Mouse (Mus musculus) cerebellum, adult 2 months (tissue): ENCODE results near the gene Aldh3a2. TPM values are rescaled to one million over a fixed set of nuclear protein-coding genes. Genes with fewer than 3 reads are reported as not detected.

ENCODE experiments used
- DNase-seq, 2 experiments: peaks; one replicate each; pipeline ENCODE4 v3.0.0; 2021
- H3K27ac ChIP-seq: fragments of 200-500 bp; 2 replicates; pipeline ENCODE4 v1.5.1; 2012; ENCODE audit warnings: low read length, control low read depth, inconsistent platforms; ENCODE audit not compliant: insufficient read depth
- H3K27me3 ChIP-seq: fragments of 200-500 bp; 2 replicates; pipeline ENCODE4 v1.6.1; 2012; ENCODE audit warnings: inconsistent platforms, mild to moderate bottlenecking, low read length, moderate library complexity; ENCODE audit not compliant: control insufficient read depth, insufficient read depth
- H3K4me1 ChIP-seq: fragments of 200-500 bp; 2 replicates; pipeline ENCODE4 v1.6.1; 2011; ENCODE audit warnings: low read length; ENCODE audit not compliant: control insufficient read depth, insufficient read depth
- H3K4me3 ChIP-seq: fragments of 200-500 bp; replicated peaks from 2 replicates; pipeline ENCODE3; 2011; ENCODE audit warnings: mild to moderate bottlenecking, low read depth, low read length, control low read depth; ENCODE audit not compliant: insufficient read depth
- CTCF ChIP-seq: fragments of 200-500 bp; IDR thresholded peaks from 2 replicates; pipeline ENCODE4 v1.5.1; 2011; ENCODE audit warnings: low read depth, mild to moderate bottlenecking, control low read depth, low read length, moderate library complexity, borderline replicate concordance; ENCODE audit not compliant: insufficient read depth
- POLR2A ChIP-seq: fragments of 200-500 bp; IDR thresholded peaks from 2 replicates; pipeline ENCODE4 v1.6.1; 2011; ENCODE audit warnings: low read length, control low read depth, borderline replicate concordance; ENCODE audit not compliant: insufficient read depth
- WGBS: fragments of 180-500 bp; shearing (Covaris S2); methylation state at CpG from one replicate; pipeline ENCODE4 v1.1.7; 2018; 5-methylcytosine and 5-hydroxymethylcytosine counted together
- polyA plus RNA-seq: library from polyadenylated mRNA; depleted of rRNA; stranded (reverse); fragments of >200 nt; gene quantifications from 2 replicates; pipeline ENCODE4 v1.2.3, GENCODE M21; 2012

Aldh3a2 gene
- polyA plus RNA-seq, 1 experiment: 68.4 TPM

GRCm38 (mm10) chr11:61283414-61284049, 16.3 kb upstream of the Aldh3a2 start:
- no peak for DNase-seq
- Histone ChIP-seq H3K27ac (no peak overlapping the region), H3K4me1 (no peaks in the 10 kb centered on the region), H3K27me3 (no peaks in the 10 kb centered on the region), H3K4me3 (no peak overlapping the region)
- no peak for TF ChIP-seq POLR2A
- no peak for TF ChIP-seq CTCF
- 87% methylated on average over 10 of the region's 10 CpGs for WGBS

GRCm38 (mm10) chr11:61278445-61279077, 11.3 kb upstream of the Aldh3a2 start:
- no peaks in the 10 kb centered on the region for H3K4me1 ChIP-seq
- no peak overlapping the region for H3K4me3 ChIP-seq
- H3K27me3 ChIP-seq: no peaks in the 10 kb centered on the region
- no peak overlapping the region for H3K27ac ChIP-seq
- DNase-seq: no peak
- TF ChIP-seq CTCF (no peak), POLR2A (no peak)
- WGBS: 93% methylated on average over 8 of the region's 8 CpGs

- 78% methylated on average over 2 of the region's 2 CpGs for WGBS
- Histone ChIP-seq H3K27ac (no peak overlapping the region), H3K27me3 (no peaks in the 10 kb centered on the region), H3K4me3 (no peak overlapping the region), H3K4me1 (no peaks in the 10 kb centered on the region)
- no peak for DNase-seq
- no peak for TF ChIP-seq CTCF
- TF ChIP-seq POLR2A: no peak
These were observed 10.7 kb upstream of the Aldh3a2 start for GRCm38 (mm10) chr11:61277937-61278336.

- no peak for DNase-seq
- WGBS: 84% methylated on average over 3 of the region's 3 CpGs
- Histone ChIP-seq H3K27me3 (no peaks in the 10 kb centered on the region), H3K27ac (no peak overlapping the region), H3K4me1 (no peaks in the 10 kb centered on the region), H3K4me3 (no peak overlapping the region)
- TF ChIP-seq POLR2A (no peak), CTCF (no peak)
These were observed 9.2 kb upstream of the Aldh3a2 start for GRCm38 (mm10) chr11:61276482-61276881.

- Histone ChIP-seq H3K4me1 (no peaks in the 10 kb centered on the region), H3K27ac (no peak overlapping the region), H3K27me3 (no peaks in the 10 kb centered on the region), H3K4me3 (no peak overlapping the region)
- WGBS: 85% methylated on average over 8 of the region's 8 CpGs
- TF ChIP-seq CTCF (no peak), POLR2A (no peak)
- no peak for DNase-seq
These were observed 7.8 kb upstream of the Aldh3a2 start for GRCm38 (mm10) chr11:61275106-61275505.

DNA sequence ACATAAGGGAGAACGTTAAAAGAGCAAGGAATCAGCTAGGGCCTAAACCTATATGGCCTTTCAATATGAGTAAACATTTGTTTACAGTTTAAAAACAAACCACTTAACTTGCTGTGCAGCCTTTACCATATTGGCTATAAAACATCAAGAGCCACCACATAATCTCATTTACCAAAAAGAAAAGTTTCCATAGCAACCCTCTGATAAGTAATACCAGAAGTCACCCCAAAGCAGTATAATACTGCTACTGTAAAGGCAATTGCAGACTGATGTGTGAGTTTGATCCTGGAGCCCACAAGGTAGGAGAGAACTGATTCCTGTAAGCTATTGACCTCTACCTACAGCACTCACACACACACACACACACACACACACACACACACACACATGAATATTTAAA, 7.2 kb upstream of the Aldh3a2 start:
- no peak for DNase-seq
- Histone ChIP-seq H3K4me1 (no peaks in the 10 kb centered on the region), H3K27me3 (no peaks in the 10 kb centered on the region), H3K27ac (no peak overlapping the region), H3K4me3 (no peak overlapping the region)
- TF ChIP-seq POLR2A: no peak
- WGBS: 76% methylated on average over 1 of the region's 1 CpGs

- TF ChIP-seq POLR2A (no peak), CTCF (no peak)
- Histone ChIP-seq H3K4me1 (no peaks in the 10 kb centered on the region), H3K27me3 (no peaks in the 10 kb centered on the region), H3K4me3 (no peak overlapping the region), H3K27ac (no peak overlapping the region)
- WGBS: 96% methylated on average over 2 of the region's 2 CpGs
- DNase-seq: no peak
These were observed 6.7 kb upstream of the Aldh3a2 start for GRCm38 (mm10) chr11:61273928-61274327.

DNA sequence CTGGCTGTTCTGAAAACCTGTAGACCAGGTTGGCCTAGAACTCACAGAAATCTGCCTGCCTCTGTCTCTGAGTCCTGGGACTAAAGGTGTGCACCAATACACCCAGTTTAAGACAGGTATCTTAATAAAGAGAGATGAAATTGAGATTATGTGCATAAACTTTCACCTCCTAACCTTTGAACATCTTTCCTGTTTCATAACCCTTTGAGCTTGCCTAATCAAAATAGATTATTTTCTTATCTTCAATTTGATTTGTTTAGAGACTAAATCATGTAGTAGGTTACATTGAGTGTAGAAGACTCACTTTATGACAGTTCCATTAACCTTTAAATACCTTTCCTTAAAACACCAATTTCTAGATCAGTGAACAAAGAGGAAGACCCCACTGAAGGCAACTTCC, 4.3 kb upstream of the Aldh3a2 start:
- Histone ChIP-seq H3K4me1 (no peaks in the 10 kb centered on the region), H3K27me3 (no peaks in the 10 kb centered on the region), H3K27ac (no peak overlapping the region), H3K4me3 (no peak overlapping the region)
- TF ChIP-seq CTCF (no peak), POLR2A (no peak)
- no peak for DNase-seq
